Mouse (Mus musculus): Measurements from ENCODE around the gene Gdf15. TPM values are rescaled to one million over a fixed set of nuclear protein-coding genes. Genes with fewer than 3 reads are reported as not detected.
"Not testable (repeated sequence)": the region's sequence is repeated elsewhere in the genome, so short reads cannot be mapped to it uniquely, and the experiment has no call there.

Gene Gdf15
- polyA plus RNA-seq, 1 experiment from 2014 or later: 0.14 TPM

GRCm38 (mm10) chr8:70597417-70598272 is 34.6 kb downstream of the Gdf15 start:
- peaks cover 92% of the 10 kb centered on the region for H3K4me1 ChIP-seq
- 8% methylated on average over 68 of the region's 68 CpGs for WGBS
- H3K27ac ChIP-seq (replicated peaks): peak overlapping the region; percentile 81

DNA sequence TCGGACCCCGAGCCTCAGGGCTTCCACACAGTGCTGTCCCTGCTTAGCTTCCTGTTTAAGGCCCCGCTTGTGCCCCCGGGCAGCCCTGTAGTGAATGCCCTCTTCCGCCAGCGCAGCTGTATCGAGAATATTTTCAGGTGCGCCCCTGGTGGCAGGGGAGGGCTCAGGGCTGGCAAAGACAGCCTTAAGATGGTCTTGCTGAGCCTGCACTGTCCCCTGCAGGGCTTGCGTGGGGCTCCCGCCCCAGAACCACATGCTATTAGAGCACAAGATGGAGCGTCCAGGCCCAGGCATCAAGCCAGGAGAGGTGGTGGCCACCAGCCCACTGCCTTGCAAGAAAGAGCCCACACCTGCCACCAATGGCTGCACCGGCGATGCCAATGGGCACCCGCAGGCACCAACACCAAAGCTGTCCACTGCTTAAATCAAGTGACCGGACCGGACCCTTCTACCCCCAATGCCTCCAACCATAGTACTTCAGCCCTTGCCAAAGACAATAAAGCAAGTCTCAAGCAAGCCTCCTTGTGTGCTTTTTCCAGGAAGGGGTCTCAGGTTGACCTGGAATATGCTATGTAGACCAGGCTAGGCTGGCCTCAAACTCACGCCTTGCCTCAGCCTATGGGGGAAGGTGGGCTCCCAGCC is 35.4 kb downstream of the Gdf15 start:
- H3K27me3 ChIP-seq (replicated peaks; ENCODE audit: low read depth, poor library complexity, severe bottlenecking): peaks cover 40% of the 10 kb centered on the region
- peak; percentile 48 for DNase-seq (ENCODE audit: low spot score)
- peaks cover 55% of the 10 kb centered on the region for H3K36me3 ChIP-seq (replicated peaks)
- WGBS: 82% methylated on average over 17 of the region's 17 CpGs
- H3K4me1 ChIP-seq: peaks cover 93% of the 10 kb centered on the region
- H3K27ac ChIP-seq (replicated peaks): no peak overlapping the region; the same call in 1 of the 2 replicates
- H3K4me3 ChIP-seq: peak overlapping the region; percentile 85
- H3K9me3 ChIP-seq: 0 out of 2 replicates have a peak, but pooled peaks cover 3% of the 10 kb centered on the region

More at GRCm38 (mm10) chr8:70597417-70598272, 34.6 kb downstream of the Gdf15 start:
- Histone ChIP-seq H3K27me3 (replicated peaks; ENCODE audit: low read depth, poor library complexity, severe bottlenecking) (peaks cover 40% of the 10 kb centered on the region), H3K4me3 (peak overlapping the region; percentile 64), H3K9me3 (peaks cover 7% of the 10 kb centered on the region; the same call in 1 of the 2 replicates), H3K36me3 (replicated peaks) (peaks cover 57% of the 10 kb centered on the region)
- peak; percentile 50 for DNase-seq (ENCODE audit: low spot score)

- no peak for DNase-seq (ENCODE audit: low spot score)
- Histone ChIP-seq H3K27me3 (replicated peaks; ENCODE audit: low read depth, poor library complexity, severe bottlenecking) (peaks cover 40% of the 10 kb centered on the region), H3K4me1 (peaks cover 86% of the 10 kb centered on the region), H3K9me3 (no peaks in the 10 kb centered on the region), H3K36me3 (replicated peaks) (peaks cover 59% of the 10 kb centered on the region), H3K4me3 (peak overlapping the region; percentile 85; the same call in 1 of the 2 replicates), H3K27ac (replicated peaks) (no peak overlapping the region)
- WGBS: 94% methylated on average over 18 of the region's 18 CpGs
These were observed 36.0 kb downstream of the Gdf15 start for GRCm38 (mm10) chr8:70596216-70596615.

GRCm38 (mm10) chr8:70595811-70596210 is 36.4 kb downstream of the Gdf15 start:
- Histone ChIP-seq H3K4me3 (peak overlapping the region; percentile 85), H3K27ac (replicated peaks) (no peak overlapping the region), H3K36me3 (replicated peaks) (peaks cover 62% of the 10 kb centered on the region), H3K27me3 (replicated peaks; ENCODE audit: low read depth, poor library complexity, severe bottlenecking) (peaks cover 40% of the 10 kb centered on the region), H3K9me3 (no peaks in the 10 kb centered on the region), H3K4me1 (peaks cover 82% of the 10 kb centered on the region)
- DNase-seq (ENCODE audit: low spot score): no peak
- WGBS: 94% methylated on average over 12 of the region's 12 CpGs

GRCm38 (mm10) chr8:70594621-70595564 is 37.4 kb downstream of the Gdf15 start:
- Histone ChIP-seq H3K36me3 (replicated peaks) (peaks cover 68% of the 10 kb centered on the region), H3K4me1 (peaks cover 73% of the 10 kb centered on the region), H3K27me3 (replicated peaks; ENCODE audit: low read depth, poor library complexity, severe bottlenecking) (peaks cover 40% of the 10 kb centered on the region), H3K27ac (replicated peaks) (peak overlapping the region; percentile 86), H3K4me3 (peak overlapping the region; percentile 85), H3K9me3 (no peaks in the 10 kb centered on the region)
- WGBS: 12% methylated on average over 82 of the region's 82 CpGs
- peak; percentile 69 for DNase-seq (ENCODE audit: low spot score)

DNA sequence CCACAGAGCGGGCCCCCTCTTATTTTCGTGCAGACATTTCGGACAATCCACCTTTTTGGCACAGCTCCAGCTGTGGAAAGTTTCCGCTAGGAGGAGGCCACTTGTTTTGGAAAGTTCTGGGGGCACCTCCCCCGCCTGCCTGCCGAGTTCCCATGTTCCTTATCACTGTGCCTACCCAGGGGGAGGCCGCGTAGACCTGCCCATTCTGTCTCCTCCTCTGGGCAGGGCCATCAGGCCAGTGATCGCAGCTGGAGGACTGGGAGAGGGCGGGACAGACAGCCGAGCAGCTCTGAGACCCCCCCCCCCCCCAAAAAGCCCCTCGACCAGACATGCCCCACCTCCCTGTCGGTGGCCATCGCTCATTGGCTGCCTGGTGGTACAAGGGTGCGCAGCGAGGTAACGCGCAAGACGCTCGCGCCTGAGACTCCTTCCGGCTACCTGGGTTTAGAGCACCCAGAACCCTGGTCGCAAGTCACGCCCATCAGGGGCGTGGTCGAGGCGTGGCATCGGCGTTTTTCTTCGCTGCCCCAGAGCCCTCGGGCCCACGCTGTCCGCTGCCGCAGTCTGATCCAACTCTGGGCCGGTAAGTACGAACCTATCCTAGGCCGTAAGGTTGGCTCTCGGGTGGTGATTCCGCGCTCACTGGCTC is 38.2 kb downstream of the Gdf15 start, which contains the start of gene Isyna1:
Gene Isyna1, plus strand, starts transcription at position 413 of the 649 bp plus-strand sequence.
- DNase-seq (ENCODE audit: low spot score): peak; percentile 97
- Histone ChIP-seq H3K4me3 (peak within 1 kb of the TSS; percentile 85), H3K36me3 (replicated peaks) (peaks cover 69% of the 10 kb centered on the region), H3K9me3 (no peaks in the 10 kb centered on the region), H3K27me3 (replicated peaks; ENCODE audit: low read depth, poor library complexity, severe bottlenecking) (peaks cover 33% of the 10 kb centered on the region), H3K27ac (replicated peaks) (peak within 1 kb of the TSS; percentile 86), H3K4me1 (peaks cover 65% of the 10 kb centered on the region)
- under 1% methylated on average over 40 of the region's 40 CpGs for WGBS

- Histone ChIP-seq H3K36me3 (replicated peaks) (peaks cover 72% of the 10 kb centered on the region), H3K4me3 (peak overlapping the region; percentile 85), H3K4me1 (peaks cover 56% of the 10 kb centered on the region), H3K9me3 (no peaks in the 10 kb centered on the region), H3K27ac (replicated peaks) (peak overlapping the region; percentile 86), H3K27me3 (replicated peaks; ENCODE audit: low read depth, poor library complexity, severe bottlenecking) (peaks cover 30% of the 10 kb centered on the region)
- 51% methylated on average over 8 of the region's 8 CpGs for WGBS
- DNase-seq (ENCODE audit: low spot score): no peak
These were observed 39.1 kb downstream of the Gdf15 start for GRCm38 (mm10) chr8:70593173-70593572.

DNA sequence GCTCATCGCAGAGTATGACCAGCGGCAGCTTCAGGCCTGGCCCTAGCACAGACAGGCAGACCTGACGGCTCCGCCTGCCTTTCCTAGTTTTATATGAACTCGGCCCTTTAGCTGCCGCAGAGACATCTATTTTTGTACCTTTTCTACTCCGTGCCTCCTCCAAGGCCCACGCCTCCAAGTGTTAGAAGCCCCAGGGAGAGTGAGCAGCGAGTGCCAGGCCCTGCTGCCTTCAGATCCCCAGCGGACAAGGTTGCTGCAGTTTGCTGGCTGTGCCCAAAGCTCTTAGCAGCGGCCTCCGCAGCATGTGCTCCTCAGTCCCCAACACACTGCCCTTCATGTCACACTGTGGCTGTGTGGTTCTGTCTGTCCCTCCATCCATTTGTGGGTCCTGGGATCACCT is 40.7 kb downstream of the Gdf15 start:
- peaks cover 72% of the 10 kb centered on the region for H3K36me3 ChIP-seq (replicated peaks)
- WGBS: 89% methylated on average over 12 of the region's 12 CpGs

GRCm38 (mm10) chr8:70587955-70588354 is 44.3 kb downstream of the Gdf15 start:
- H3K4me1 ChIP-seq; H3K27me3 ChIP-seq (replicated peaks; ENCODE audit: low read depth, poor library complexity, severe bottlenecking); H3K4me3 ChIP-seq; H3K9me3 ChIP-seq; DNase-seq (ENCODE audit: low spot score); H3K27ac ChIP-seq (replicated peaks): not testable (repeated sequence)
- WGBS: 93% methylated on average over 4 of the region's 4 CpGs
- H3K36me3 ChIP-seq (replicated peaks): peaks cover 93% of the 10 kb centered on the region

More for the DNA sequence above, 40.7 kb downstream of the Gdf15 start:
- no peaks in the 10 kb centered on the region for H3K9me3 ChIP-seq
- peaks cover 40% of the 10 kb centered on the region for H3K4me1 ChIP-seq
- DNase-seq (ENCODE audit: low spot score): no peak
- H3K27ac ChIP-seq (replicated peaks): no peak overlapping the region
- H3K4me3 ChIP-seq: 0 out of 2 replicates have a peak overlapping the region, but pooled peaks have one; percentile 14
- H3K27me3 ChIP-seq (replicated peaks; ENCODE audit: low read depth, poor library complexity, severe bottlenecking): peaks cover 15% of the 10 kb centered on the region

GRCm38 (mm10) chr8:70585258-70585652 is 47.0 kb downstream of the Gdf15 start:
- WGBS: 42% methylated on average over 7 of the region's 7 CpGs
- Histone ChIP-seq H3K4me1 (0 out of 2 replicates have a peak, but pooled peaks cover 4% of the 10 kb centered on the region), H3K4me3 (no peak overlapping the region), H3K27me3 (replicated peaks; ENCODE audit: low read depth, poor library complexity, severe bottlenecking) (no peaks in the 10 kb centered on the region), H3K9me3 (no peaks in the 10 kb centered on the region), H3K27ac (replicated peaks) (no peak overlapping the region), H3K36me3 (replicated peaks) (peaks cover 99% of the 10 kb centered on the region)
- peak; percentile 62 for DNase-seq (ENCODE audit: low spot score)

GRCm38 (mm10) chr8:70584606-70585257 is 47.5 kb downstream of the Gdf15 start:
- Histone ChIP-seq H3K27ac (replicated peaks) (no peak overlapping the region), H3K36me3 (replicated peaks) (peaks cover 98% of the 10 kb centered on the region), H3K4me3 (no peak overlapping the region), H3K9me3 (no peaks in the 10 kb centered on the region), H3K27me3 (replicated peaks; ENCODE audit: low read depth, poor library complexity, severe bottlenecking) (no peaks in the 10 kb centered on the region), H3K4me1 (0 out of 2 replicates have a peak, but pooled peaks cover 4% of the 10 kb centered on the region)
- WGBS: 91% methylated on average over 9 of the region's 9 CpGs
- no peak for DNase-seq (ENCODE audit: low spot score)
